Mouse (Mus musculus) lung, adult 2 months (tissue): Measurements from ENCODE around the gene Zfp619.

ENCODE experiments used
- CTCF ChIP-seq: fragments of 200-500 bp; IDR thresholded peaks from 2 replicates; pipeline ENCODE4 v1.5.1; 2011; ENCODE audit warnings: mild to moderate bottlenecking, low read length, control low read depth; ENCODE audit not compliant: insufficient read depth
- POLR2A ChIP-seq: fragments of 200-500 bp; IDR thresholded peaks from 2 replicates; pipeline ENCODE4 v1.6.1; 2011; ENCODE audit warnings: low read depth, mild to moderate bottlenecking, control low read depth, low read length, borderline replicate concordance; ENCODE audit errors: extremely low read depth

DNA sequence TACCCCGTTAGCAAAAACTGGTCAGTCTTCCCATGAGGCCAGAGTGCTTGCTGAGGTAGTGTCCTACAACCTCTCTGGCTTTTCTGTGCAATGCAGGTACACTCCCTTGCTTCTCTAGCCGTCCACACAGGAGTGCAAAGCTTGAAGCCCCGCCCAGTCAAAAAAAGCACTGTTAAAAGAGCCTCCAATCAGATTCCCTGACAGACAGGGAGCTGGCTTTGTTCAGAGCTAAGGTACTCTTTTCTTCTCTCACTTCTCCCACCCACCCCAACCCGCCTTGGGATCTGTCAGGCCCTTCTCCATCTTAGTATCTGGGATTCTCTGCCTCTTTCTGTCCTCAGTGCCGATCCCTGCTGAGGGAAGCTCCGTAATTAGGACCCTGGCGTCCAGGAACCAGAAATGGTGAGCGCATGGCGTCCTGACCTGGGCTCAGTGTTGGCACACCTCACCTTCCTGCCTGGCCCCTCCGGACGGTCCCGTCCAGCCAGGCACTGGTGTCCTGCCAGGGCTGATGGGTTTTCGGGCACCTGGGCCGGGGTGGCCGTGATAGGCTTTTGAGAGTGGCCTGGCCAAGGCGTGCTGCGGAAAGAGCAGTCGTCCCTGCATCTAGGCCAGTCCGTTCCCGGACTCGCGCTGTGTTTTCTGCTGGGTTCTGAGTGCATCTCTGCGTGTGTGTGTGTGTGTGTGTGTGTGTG is 30.3 kb upstream of the Zfp619 start:
- TF ChIP-seq POLR2A (no peak), CTCF (no peak)
